ENCODE assay signal across 16 mouse cellular contexts in the genomic region with DNA sequence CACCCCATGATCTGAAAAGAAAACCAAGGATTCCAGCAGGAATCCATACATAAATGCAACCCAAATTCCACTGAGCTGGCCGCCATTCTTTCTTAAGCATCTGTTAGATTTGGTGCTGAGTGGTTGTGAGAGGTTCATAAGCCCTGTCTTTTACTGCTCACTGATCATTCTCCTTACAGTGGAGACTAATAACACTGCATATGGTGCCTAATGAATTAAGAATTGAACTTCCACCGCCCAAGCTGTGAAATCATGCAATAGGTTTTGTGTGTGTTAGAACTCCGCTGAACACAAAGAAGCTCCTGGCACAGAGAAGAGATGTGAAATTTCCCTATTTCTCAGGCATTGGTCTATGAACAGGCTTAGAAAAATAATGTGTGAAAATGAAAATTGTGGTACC.
"Had no signal": no experiment of that assay in that cellular context is flagged by ENCODE, and none has a peak within 500 bp of the region (broad histone marks: within the 10 kb centered on the region; RNA-seq: fewer than 3 reads in every experiment).

No protein-coding gene starts in this region.

- H3K27me3 ChIP-seq: liver, embryonic 13.5 days had no signal

- H3K9ac ChIP-seq: liver, embryonic 13.5 days had no signal

- DNase-seq: kidney, adult 2 months; kidney, postnatal 25 days; layer of hippocampus, adult 9-11 months; liver, embryonic 13.5 days; lung, adult 2 months; lung, postnatal 14 days; midbrain, embryonic 14.5 days; right cerebral cortex, adult 18-20 months; right cerebral cortex, postnatal 14 days; right cerebral cortex, postnatal 4 days; thymus, adult 18-20 months; thymus, postnatal 36 days had no signal

- H3K27ac ChIP-seq: kidney, postnatal 0 days; layer of hippocampus, adult 2 months; left cerebral cortex, adult 2 months; liver, embryonic 13.5 days; macrophage had no signal

- H3K36me3 ChIP-seq: liver, embryonic 13.5 days had no signal

- H3K4me3 ChIP-seq: layer of hippocampus, adult 2 months; left cerebral cortex, adult 2 months; liver, embryonic 13.5 days had no signal

- H3K4me2 ChIP-seq: liver, embryonic 13.5 days had no signal

- H3K9me3 ChIP-seq: liver, embryonic 13.5 days had no signal
